Mouse (Mus musculus) layer of hippocampus, postnatal 36 days (tissue): ENCODE data around the gene Coasy. TPM values are rescaled to one million over a fixed set of nuclear protein-coding genes. Genes with fewer than 3 reads are reported as not detected.
A peak's percentile ranks its signal among the peaks of the same experiment; 100 is the strongest.
"Not testable (repeated sequence)": the region's sequence is repeated elsewhere in the genome, so short reads cannot be mapped to it uniquely, and the experiment has no call there.

Experiments used
- DNase-seq, 2 experiments: peaks; one replicate each; pipeline ENCODE4 v3.0.0; 2022
- total RNA-seq, 2 experiments: library from RNA; stranded (reverse); gene quantifications; 2 replicates each; pipeline ENCODE4 v1.2.3; 2021

Gene Coasy
- total RNA-seq, 2 experiments from 2014 or later = 27.0 to 28.0 TPM

DNA sequence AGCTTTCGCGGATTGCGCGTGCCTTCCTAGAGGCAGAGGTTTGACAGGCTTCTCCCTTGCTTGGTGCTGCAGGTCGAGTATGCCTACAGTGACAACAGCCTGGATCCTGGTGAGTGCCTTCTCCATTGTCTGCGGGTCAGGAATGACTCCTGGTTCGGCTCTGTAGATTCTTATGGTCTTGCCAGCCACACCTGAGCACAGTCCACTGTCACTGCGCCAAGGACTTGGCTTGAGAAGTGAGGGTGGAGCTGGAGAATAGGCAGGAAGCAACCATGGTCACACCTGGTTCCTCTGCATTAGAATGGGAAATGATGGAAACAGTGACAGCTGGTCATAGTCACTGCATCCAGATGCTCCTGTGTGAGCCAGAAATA lies 5.3 kb downstream of the Coasy start:
- DNase-seq = no peak

DNA sequence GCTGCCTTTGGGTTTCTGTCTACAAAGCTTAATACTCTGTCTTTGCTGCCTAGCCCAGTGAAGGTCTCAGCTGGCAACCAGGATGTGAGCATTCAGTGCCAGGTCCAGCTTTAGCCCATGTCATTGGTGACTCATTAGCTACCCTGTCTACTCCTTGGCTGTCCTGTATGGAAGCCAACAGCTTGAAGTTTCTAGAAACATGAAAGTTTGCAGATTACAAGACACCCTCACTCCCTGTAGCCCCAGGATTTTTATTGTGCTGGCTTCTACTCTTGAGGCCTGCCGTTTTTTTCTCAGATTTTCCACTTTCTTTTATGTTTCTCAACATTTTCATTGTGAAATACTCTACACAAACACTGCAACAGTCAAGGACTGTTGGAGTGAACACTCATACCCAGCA lies 7.6 kb downstream of the Coasy start:
- no peak for DNase-seq

DNA sequence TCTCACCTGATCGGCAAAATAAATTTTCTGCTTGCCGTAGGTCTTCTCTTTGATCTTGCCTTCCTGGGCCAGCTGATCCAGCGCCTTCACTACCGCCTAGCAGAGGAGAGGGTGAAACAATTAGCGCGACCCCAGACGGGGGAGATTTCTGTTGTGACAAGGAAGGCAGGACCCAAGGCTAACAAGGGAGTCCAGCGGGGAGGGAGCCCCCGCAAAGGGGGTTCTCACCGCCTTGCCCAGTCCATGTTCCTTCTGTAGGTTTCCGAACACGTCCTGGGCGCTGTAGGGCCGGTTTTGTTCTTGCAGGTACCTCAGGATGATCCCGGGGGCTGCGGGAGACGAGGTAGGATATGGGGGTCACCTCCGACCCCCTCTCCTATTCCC lies 12.6 kb downstream of the Coasy start:
- no peak for DNase-seq

DNA sequence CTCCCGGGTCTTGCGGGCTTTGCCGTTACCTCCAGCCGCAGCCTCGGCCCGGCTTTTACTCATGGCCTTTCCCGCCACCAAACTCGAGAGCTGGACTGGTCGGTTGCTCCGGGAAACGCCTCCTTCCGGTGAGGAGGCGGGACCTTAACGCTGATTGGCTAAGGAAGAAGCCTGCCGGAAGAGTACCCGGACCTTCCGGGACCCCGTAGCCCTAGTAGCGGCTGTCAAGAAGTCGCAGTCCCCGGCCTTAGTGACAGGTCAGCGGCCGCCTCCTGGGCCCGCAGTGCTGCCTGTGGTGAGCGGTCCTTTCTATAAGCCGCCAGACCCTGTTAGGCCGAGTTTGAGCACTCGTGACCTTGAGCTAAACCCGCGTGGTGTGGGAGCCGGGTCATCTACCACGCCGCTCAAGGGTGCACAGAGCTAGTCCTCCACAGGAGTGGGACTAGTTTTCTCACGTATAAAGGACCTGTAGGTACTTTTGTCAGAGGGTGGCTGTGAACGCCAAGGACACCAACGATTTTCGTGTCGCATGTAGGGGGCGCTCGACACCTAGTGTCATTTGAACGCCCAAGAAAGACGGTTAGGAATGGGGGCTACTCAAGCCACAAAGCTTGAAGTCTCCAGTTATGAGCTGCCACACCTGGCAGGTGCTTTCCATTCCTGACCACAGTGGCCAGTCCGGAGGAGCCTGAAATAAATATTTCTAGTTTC lies 13.1 kb downstream of the Coasy start, which contains the start of gene Psmc3ip:
Psmc3ip (minus strand) TSS at position 123 of the 711 bp plus-strand sequence.
- DNase-seq = peak; percentile 91 to 94

DNA sequence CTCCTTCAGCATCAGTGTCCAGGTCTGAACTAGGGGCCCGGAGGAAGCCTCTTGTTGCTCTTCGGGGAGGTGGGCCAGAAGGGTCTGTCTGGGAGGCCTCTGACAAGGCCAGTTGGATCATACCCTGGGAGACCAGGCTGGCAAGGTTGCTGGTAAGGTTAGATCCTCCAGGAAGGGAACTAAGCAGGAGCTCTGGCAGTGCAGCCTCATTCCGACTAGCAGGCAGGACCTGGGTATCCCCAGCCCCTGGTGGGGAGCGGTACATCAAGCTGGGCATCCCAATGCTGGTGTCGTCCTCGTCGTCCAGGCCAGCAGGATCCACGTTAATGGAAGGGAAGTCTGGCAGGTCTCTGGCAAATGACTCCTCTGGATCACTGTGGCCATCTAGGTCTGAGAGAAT lies 15.9 kb downstream of the Coasy start:
- DNase-seq = no peak

DNA sequence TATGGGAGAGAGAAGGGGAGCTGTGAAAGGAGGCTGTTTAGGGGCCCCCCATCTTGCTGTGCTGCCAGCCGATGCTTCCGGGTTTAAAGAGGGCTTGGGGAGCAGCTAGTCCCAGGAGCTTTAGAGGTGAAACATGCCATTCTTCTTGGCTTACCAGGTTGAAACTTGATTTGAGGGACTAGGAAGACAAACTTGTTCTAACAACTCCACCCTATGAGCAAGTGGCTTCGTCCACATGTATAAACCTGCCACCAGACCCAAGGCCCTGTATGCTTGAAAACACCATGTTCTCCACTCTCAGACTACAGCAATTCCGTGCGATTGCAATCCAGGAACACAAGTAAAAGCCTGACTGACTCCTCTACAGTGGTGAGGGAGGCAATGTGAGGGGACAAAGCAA lies 20.6 kb downstream of the Coasy start:
- no peak for DNase-seq

DNA sequence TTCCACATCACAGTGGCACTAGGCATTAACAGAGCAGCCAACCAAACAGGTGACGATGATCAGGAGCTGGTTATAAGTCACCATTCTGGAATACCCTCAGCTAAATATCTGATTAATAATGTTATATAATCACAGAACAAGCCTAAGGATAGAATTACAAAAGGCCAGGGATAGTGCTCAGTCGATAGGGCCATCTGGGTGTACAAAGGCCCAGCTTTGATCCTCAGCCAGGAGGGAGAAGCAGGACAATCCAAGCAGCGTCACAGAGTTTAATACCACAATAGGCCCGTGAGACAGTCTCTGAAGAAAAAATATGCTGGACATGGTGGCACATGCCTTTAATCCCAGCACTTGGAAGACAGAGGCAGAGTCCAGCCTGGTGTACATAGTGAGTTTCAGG lies 27.0 kb downstream of the Coasy start:
- DNase-seq = no peak

DNA sequence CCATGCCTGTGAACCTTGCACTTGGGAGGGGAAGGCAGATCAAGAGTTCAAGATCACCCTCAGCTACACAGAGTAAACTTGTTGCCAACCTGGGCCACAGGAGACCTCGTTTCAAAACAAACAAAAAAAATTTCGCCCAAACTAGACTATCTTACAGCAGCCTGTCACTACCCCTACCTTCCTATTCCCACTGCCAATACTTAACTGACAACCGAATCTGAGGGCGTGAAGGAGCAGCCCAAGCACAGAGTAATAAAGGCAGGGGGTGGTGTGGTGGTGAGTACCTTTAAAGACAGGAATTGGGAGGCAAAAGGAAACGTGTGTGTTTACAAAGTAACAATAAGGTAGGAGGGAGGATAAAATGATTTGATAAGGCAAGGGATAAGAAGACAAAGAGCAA lies 28.3 kb downstream of the Coasy start:
- no peak for DNase-seq

DNA sequence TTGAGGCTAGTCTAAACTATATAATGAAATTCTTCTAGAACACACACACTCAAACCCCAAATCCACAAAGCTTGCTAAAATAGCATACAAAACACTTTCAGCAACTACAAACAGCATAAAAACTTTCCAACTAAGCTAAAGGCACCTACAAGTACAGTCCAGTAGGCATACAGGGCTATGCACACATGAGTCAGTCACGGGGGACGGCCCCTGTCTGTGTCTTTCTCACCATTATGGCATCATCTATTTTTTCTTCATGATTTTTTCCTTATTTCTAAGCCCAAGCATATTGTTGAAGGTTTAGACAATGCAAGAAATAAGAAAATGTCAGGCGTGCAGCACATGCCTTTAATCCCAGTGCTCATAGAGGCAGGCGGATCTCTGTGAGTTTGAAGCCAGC lies 28.8 kb downstream of the Coasy start:
- DNase-seq = no peak

DNA sequence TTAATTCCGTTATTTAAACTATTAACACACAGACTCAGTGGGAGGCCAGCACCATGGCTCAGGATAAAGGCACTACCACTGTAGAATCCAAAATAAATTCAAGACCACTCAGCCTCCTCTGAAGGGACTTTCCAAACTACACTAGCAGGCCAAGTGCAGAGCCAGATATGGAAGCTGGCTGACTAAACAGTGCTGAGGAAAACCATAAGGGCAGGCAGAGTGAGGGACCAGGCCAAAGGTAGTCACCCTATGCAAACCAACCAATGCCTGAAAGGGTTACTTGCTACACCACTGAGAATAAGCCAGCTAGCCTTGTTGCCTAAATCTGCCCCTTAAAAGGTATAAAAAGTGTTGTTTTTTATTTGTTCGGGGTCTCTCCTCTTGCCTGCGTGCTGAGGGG lies 29.8 kb downstream of the Coasy start:
- no peak for DNase-seq

DNA sequence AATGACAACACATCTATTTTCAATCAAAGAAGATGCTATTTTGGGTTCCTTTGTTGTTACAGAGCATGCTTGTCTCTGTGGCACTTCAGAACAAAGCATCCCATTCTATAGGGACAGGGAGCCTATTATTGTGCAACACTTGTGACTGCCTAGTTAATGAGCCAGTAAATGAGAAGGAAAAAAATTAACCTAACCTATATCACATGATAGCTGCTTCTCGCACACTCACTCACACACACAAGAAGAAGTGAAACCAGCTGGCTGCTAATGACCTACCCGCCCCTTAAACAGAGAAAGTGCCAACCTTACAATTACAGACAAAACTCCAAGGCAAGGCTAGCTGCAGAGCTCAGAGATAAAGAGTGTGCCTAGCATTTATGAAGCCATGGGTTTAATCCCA lies 33.2 kb downstream of the Coasy start:
- DNase-seq = no peak

DNA sequence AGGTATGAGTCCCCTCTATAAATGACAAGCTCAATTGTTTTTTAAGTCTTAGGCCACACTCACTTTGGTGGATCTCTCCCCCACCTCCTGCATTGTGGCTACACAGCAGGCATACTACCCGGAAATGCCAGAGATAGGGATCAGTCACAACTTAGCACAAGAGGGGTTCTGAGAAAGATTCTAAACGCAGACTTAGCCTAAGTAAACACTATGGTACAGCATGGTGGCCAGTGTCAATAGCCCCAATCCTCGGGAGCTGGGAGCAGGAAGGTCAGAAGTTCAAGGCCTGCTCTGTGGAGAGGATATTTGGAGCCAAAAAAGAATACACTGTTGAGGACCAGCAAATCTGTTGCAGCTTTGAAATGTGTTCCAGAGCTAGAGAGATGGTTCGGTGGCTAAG lies 35.7 kb downstream of the Coasy start:
- DNase-seq = no peak

DNA sequence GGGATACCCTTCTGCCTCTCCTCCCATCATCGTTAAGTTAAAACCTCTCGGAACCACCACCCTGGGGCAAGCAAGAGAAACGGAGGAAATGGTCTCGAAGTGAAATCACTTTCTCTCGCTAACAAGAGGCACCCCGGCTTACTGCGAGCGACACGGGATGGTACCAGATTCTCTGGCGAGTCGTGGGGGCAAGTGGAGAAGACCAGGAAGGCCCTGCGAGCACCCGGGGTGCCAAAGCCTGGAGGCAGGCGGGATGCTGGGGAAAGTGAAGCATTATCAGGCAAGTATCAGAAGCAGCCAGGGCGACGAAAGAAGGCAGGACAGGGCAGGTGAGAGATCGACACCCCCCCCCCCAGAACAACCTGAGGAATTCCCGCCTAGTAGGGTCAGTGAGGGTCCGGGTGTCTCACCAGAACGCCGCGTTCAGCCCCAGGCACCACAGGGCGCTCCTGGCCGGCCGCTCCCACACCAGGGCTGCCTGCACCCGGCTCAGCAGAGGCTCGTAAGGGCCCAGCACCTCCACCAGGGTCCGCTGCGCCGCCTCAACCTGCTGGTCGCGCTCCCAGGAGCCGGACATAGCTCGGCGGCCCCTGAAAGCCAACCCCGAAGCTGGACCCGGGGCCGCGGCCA lies 36.9 kb downstream of the Coasy start:
- DNase-seq = no peak

DNA sequence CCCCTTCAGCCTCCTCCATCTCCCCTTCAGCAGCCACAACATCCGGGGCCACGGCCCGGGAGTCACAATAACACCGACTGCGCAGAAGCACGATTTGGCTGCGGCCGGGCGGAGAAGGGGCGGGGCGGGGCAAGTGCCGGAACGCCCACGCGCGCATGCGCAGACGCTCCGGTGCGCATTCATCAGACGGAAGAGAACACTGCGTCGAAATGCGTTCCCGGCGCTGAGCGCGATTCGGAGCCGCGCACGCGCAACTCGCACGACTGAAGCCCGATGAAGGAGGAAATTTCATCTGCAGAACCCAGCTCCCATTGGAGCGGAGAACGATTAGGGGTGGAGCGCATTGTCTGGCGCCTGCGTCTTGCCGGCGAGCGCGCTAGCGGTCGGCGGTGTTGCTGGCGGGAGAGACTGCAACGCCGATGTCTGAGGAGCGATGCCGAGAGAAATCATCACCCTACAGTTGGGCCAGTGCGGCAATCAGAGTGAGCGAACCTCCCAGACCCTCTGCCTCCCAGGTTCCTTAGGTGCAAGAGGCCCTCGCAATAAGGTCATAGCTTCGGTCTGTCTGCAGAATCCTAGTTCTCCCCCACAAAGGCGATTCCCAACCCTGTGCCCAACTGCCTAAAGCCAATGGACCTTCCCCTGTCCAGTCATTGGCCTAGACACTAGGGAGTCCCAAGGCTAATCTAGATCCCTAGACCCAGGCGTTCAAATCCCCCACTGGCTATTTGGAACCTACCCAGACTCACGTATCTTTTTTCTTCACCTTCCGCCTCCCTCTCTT lies 37.6 kb downstream of the Coasy start, which contains the start of the genes Retreg3 and Tubg1:
Retreg3 (minus strand) TSS at position 133 of the 784 bp plus-strand sequence.
Tubg1 (plus strand) TSS at position 178 of the 784 bp plus-strand sequence.
- peak; percentile 99 for DNase-seq

DNA sequence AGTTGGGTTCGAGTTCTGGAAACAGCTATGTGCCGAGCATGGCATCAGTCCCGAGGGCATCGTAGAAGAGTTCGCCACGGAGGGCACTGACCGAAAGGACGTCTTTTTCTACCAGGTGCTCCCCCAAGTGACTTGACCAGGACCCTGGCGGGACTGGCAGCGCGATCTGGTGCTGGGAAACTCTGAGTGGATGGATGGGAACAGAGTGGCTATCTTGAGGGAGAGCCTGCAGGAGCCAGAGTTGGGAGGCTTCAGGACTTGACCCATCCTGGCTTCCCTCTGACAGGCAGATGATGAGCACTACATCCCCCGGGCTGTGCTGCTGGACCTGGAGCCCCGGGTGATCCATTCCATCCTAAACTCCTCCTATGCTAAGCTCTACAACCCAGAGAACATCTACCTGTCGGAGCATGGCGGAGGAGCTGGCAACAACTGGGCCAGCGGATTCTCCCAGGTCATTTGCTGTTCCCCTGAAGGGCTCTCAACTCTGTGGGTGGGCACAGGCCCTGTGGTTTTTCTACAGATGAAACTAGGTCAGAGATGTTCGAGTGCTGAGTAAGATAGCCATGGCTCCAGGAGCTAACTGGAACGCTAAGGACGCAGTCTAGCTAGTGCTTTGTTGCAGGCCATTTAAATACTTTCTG lies 38.3 kb downstream of the Coasy start:
- DNase-seq = no peak

DNA sequence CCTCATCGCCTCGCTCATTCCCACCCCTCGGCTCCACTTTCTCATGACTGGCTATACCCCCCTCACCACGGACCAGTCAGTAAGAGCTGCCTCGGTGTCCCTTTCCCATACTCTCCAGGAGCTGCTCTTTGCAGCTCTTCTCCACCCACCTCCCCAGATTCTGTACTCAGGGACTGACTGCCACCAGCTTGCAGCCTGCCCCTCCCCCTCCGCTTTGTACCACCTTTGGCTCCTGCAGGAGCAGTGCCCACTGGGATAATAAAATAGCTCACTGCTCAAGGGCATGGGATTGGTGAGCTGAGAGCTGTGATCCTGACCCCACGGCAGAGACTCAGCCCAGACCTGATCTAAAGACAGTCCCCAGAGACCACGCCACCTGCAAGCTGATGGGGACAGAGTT lies 42.1 kb downstream of the Coasy start:
- not testable (repeated sequence) for DNase-seq

DNA sequence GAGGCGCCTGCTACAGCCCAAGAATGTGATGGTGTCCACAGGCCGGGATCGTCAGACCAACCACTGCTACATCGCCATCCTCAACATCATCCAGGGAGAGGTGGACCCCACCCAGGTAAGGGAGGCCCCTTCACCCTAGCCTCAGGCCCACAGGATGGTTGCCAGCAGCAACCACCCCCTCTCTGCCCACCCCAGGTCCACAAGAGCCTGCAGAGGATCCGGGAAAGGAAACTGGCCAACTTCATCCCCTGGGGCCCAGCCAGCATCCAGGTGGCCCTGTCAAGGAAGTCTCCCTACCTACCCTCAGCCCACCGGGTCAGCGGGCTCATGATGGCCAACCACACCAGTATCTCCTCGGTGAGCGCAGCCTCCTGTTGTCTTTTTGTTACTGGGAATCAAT lies 42.6 kb downstream of the Coasy start:
- DNase-seq = not testable (repeated sequence)

DNA sequence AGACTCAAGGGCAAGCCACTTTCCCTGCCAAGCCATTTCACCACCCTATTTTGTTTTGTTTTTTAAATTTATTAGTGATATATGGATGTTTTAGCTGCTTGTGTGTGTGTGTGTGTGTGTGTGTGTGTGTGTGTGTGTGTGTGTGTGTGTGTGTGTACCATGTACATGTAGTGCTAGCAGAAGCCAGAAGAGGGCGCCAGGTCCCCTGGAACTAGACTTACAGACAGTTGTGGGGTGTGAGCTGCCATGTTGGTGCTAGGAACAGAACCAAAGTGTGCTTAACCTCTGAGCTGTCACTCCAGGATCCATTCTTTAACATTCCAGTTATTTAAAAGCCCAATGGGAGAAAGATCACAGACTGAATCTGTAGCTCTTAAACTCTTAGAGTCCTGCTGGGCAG lies 44.7 kb downstream of the Coasy start:
- DNase-seq = no peak

DNA sequence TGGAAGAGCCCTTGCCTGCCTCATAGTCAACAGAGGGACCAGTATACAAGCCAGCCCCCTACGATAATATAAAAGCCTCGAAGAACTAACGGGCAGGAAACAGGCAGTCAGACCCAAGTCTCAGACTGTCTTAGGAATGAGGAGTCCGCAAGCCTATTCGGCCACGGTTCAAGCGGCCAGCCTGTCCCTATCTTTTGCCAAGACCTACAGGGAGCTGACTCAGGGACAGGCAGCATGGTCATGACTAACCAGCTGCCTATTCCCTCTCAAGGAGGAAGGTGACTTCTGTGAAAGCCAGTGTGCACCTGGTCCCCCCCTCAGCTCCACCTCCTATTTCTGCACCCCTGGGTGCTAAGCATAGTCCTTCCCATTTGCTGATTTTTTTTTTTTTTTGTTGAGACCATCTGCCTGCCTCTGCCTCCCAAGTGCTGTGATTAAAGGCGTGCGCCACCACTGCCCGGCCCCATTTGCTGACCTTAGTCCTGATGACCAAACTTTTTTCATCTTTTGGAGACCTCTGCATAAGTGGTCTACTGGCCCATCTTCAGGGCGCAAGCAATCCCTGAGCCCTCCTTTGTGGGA lies 46.7 kb downstream of the Coasy start:
- DNase-seq = no peak

DNA sequence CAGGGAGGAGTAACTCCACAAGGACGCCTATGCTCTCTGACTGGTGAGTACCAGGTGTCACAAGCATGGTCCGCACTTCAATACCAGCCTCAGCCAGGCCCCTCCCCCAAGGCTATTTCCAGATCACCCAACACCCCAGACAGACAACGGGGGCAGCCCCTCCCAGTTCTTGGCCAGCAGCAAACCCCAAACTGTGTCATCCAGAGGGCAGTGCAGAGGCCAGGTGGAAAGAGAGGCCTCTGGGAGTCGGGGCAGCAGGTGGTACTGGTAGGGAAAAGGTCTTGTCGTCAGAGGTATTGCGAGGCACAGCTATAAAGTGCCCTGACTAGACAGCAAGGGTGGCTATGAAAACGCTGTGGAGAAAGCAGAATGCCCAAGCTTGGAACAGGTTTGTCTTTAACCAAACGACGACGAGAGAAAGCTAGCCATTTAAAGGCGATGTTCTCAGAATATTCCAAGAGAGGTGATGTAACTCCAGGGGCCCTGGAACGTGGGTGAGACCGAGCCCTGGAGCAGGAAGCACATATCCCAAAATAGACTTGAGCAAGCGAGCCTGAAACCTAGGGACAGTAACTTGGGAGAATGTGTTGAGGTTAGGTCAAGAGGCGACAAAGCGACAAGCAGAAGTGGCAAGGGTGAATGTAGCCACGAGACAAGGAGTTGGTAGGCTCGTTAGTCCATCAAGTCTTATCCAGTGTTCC lies 47.8 kb downstream of the Coasy start:
- DNase-seq = no peak

DNA sequence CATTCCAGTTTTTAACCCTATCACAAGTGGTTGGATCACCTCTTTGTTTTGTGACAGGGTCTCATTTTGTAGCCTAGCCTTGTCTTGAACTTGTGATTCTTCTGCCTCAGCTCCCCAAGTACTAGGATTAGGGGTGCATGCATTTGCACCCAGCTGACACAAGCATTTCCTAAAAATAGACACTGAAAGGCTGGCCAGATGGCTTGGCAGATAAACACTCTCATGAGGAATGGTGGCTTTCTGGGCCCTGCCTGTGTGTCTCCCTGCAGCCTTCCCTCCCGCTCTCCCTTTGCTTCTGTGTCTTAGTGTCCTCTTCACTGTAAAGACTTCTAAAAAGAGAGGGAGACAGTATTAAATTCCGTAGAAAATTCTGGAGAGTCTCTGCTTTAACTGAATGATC lies 48.8 kb downstream of the Coasy start:
- DNase-seq = no peak

DNA sequence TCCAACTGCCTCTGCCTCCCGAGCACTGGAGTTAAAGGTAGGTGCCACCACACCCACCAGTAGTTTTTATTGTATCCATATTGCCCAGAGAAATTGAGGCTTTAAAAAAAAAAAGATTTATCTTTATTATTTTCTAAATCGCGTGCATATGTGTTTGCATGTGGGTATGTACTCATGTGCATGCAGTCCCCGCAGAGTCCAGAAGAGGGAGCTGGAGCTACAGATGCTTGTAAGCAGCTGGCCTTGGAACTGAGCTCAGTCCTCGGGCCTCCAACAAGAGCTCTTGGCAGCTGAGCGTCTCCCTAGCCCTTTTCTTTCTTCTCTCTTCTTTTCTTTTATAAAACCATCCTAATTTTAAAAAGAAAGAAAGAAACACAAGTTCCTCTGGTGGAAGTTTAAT lies 49.3 kb downstream of the Coasy start:
- DNase-seq = no peak
